Mouse (Mus musculus) naive thymus-derived CD4-positive, alpha-beta T cell, adult 2 months (primary cell): ENCODE results near the gene Lrrn4cl.
"Not testable (repeated sequence)": the region's sequence is repeated elsewhere in the genome, so short reads cannot be mapped to it uniquely, and the experiment has no call there.

Experiments used
- DNase-seq: peaks from one replicate; pipeline ENCODE4 v3.0.0-alpha.2; 2011; ENCODE audit warnings: low read depth

The Lrrn4cl gene

GRCm38 (mm10) chr19:8881034-8881392 lies 30.4 kb downstream of the Lrrn4cl start:
- no peak for DNase-seq

GRCm38 (mm10) chr19:8883616-8884015 lies 33.0 kb downstream of the Lrrn4cl start, which contains the start of the genes Lbhd1 and Gm49403:
Lbhd1 (plus strand) TSS chr19:8883732.
Gm49403 (plus strand) TSS chr19:8883930.
- no peak for DNase-seq

GRCm38 (mm10) chr19:8886916-8887584 lies 36.5 kb downstream of the Lrrn4cl start:
- no peak for DNase-seq

- DNase-seq, result no peak
These were observed 37.3 kb downstream of the Lrrn4cl start for GRCm38 (mm10) chr19:8887585-8888463.

- DNase-seq, result peak; percentile 97
These were observed 38.2 kb downstream of the Lrrn4cl start, which contains the start of the genes 1810009A15Rik and Gm49416 for GRCm38 (mm10) chr19:8888511-8889385. 1810009A15Rik (plus strand) TSS chr19:8888853. Gm49416 (plus strand) TSS chr19:8888926.

- peak; percentile 91 for DNase-seq
These were observed 42.5 kb downstream of the Lrrn4cl start, which contains the start of gene Ints5 for GRCm38 (mm10) chr19:8892829-8893766. Ints5 (plus strand) TSS chr19:8893005.

GRCm38 (mm10) chr19:8895397-8895960 lies 44.9 kb downstream of the Lrrn4cl start:
- no peak for DNase-seq

- not testable (repeated sequence) for DNase-seq
These were observed 45.7 kb downstream of the Lrrn4cl start for GRCm38 (mm10) chr19:8896231-8896630.

GRCm38 (mm10) chr19:8897211-8897864 lies 46.8 kb downstream of the Lrrn4cl start:
- DNase-seq, result peak; percentile 12

GRCm38 (mm10) chr19:8897865-8898495 lies 47.4 kb downstream of the Lrrn4cl start, which contains the start of gene Ganab:
Ganab (plus strand) TSS chr19:8898071.
- peak; percentile 96 for DNase-seq

GRCm38 (mm10) chr19:8898576-8898975 lies 48.0 kb downstream of the Lrrn4cl start:
- peak; percentile 52 for DNase-seq

GRCm38 (mm10) chr19:8899079-8899478 lies 48.5 kb downstream of the Lrrn4cl start:
- DNase-seq, result no peak

- DNase-seq, result no peak
These were observed 52.8 kb downstream of the Lrrn4cl start for GRCm38 (mm10) chr19:8903412-8903811.
